Mouse (Mus musculus): ENCODE results near the gene Antxrl.

GRCm38 (mm10) chr14:34085731-34086130 lies 33.2 kb downstream of the Antxrl start, which contains the start of gene Anxa8:
- no peak for TF ChIP-seq CTCF (IDR thresholded peaks at IDR 0.05; ENCODE audit: low read depth, low read length)
- no peak for TF ChIP-seq POLR2A (IDR thresholded peaks at IDR 0.05; ENCODE audit: borderline replicate concordance, low read depth, low read length)
